ENCODE assay signal across 13 mouse cellular contexts in genomic region chr5:8455565-8455964, GRCm38 (mm10).
"Had no signal": no experiment of that assay in that cellular context is flagged by ENCODE, and none has a peak within 500 bp of the region (broad histone marks: within the 10 kb centered on the region; RNA-seq: fewer than 3 reads in every experiment).

No protein-coding gene starts in this region.

- ATAC-seq: intestine, postnatal 0 days; liver, postnatal 0 days; lung, postnatal 0 days had no signal

- DNase-seq: kidney, adult 2 months; kidney, postnatal 10 days; kidney, postnatal 36 days; layer of hippocampus, postnatal 36 days; liver, postnatal 0 days; lung, embryonic 14.5 days; lung, postnatal 36 days; midbrain, embryonic 14.5 days; retina, postnatal 1 day; right cerebral cortex, postnatal 25 days; spleen, adult 18-20 months had no signal
